Comparison of ENCODE assay signal across 14 mouse cellular contexts in the genomic region with DNA sequence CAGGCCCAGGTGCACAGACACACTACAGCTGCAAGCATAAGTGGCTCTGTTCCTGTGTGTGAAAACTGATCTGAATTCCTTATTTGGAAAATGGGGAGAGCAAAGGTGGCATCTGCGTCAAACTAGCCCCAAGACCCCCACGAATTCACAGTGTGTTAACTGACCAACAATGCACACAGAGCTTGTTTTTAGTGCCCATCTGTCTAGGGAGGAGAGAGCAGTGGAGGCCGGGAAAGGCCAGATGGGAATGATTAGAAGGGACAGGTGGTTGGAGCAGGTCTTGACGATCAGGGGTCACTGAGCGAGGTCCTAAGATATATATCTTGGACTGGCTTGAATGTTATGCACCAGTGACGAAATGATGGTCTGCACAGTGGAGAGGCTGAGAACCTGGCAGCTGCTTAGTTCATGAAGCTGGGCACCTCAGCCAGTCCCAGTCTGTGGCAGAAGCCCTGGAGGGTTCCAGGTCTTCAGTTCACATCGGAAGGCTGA. TPM values are rescaled to one million over a fixed set of nuclear protein-coding genes. Genes with fewer than 3 reads are reported as not detected.
DNase-seq lines count a peak whose midpoint lies in the region; ATAC-seq and TF ChIP-seq lines count a peak whose summit lies in the region.
"Had no signal": no experiment of that assay in that cellular context is flagged by ENCODE, and none has a peak within 500 bp of the region (broad histone marks: within the 10 kb centered on the region; RNA-seq: fewer than 3 reads in every experiment).

No protein-coding gene starts in this region.

- no peaks in the 10 kb centered on the region for H3K9me3 ChIP-seq in forebrain, embryonic 11.5 days (ENCODE audit: control insufficient read depth, low read length)
- no peaks in the 10 kb centered on the region for H3K9me3 ChIP-seq in forebrain, embryonic 16.5 days (ENCODE audit: control insufficient read depth, low read length)
- H3K9me3 ChIP-seq in lung, embryonic 15.5 days = no peaks in the 10 kb centered on the region
- no peaks in the 10 kb centered on the region for H3K9me3 ChIP-seq in hindbrain, postnatal 0 days (ENCODE audit: low read length)

- H3K27me3 ChIP-seq in forebrain, embryonic 11.5 days (ENCODE audit: control insufficient read depth, insufficient read depth, low read length) = no peaks in the 10 kb centered on the region
- H3K27me3 ChIP-seq in forebrain, embryonic 16.5 days (replicated peaks; ENCODE audit: control insufficient read depth, insufficient read depth, low read length) = no peaks in the 10 kb centered on the region; the same call in 1 of the 2 replicates
- H3K27me3 ChIP-seq in lung, embryonic 15.5 days = no peaks in the 10 kb centered on the region
- no peaks in the 10 kb centered on the region for H3K27me3 ChIP-seq in hindbrain, postnatal 0 days (ENCODE audit: insufficient read depth, low read length)

- no peak for DNase-seq in forebrain, embryonic 11.5 days (ENCODE audit: low spot score)
- no peak for DNase-seq in lung, postnatal 10 days
- peak; percentile 20 for DNase-seq in hindbrain, postnatal 0 days (ENCODE audit: low spot score)
- DNase-seq in retina, embryonic 14.5 days (ENCODE audit: low spot score) = peak; percentile 46
- no peak for DNase-seq in spleen, adult 12 weeks (ENCODE audit: low spot score)
- no peak for DNase-seq in adrenal gland, postnatal 36 days
- DNase-seq: heart, adult 11 months; heart, postnatal 14 days; kidney, postnatal 10 days; right cerebral cortex, postnatal 4 days had no signal

- H3K27ac ChIP-seq in forebrain, embryonic 11.5 days (ENCODE audit: low read depth, low read length) = no peak overlapping the region
- no peak overlapping the region for H3K27ac ChIP-seq in forebrain, embryonic 16.5 days (ENCODE audit: low read length)
- peak overlapping the region; percentile 35; the same call in 1 of the 2 replicates for H3K27ac ChIP-seq in lung, embryonic 15.5 days
- no peak overlapping the region for H3K27ac ChIP-seq in hindbrain, postnatal 0 days
- H3K27ac ChIP-seq: liver, embryonic 14.5 days had no signal

- no peak overlapping the region for H3K4me3 ChIP-seq in forebrain, embryonic 11.5 days (ENCODE audit: low read depth, low read length)
- H3K4me3 ChIP-seq in forebrain, embryonic 16.5 days (replicated peaks; ENCODE audit: low read length) = no peak overlapping the region
- no peak overlapping the region for H3K4me3 ChIP-seq in lung, embryonic 15.5 days
- H3K4me3 ChIP-seq in hindbrain, postnatal 0 days (ENCODE audit: low read length) = no peak overlapping the region
- H3K4me3 ChIP-seq: megakaryocyte, embryonic 14.5 days had no signal

- no peaks in the 10 kb centered on the region for H3K36me3 ChIP-seq in forebrain, embryonic 11.5 days (ENCODE audit: control insufficient read depth, insufficient read depth, low read length)
- no peaks in the 10 kb centered on the region for H3K36me3 ChIP-seq in forebrain, embryonic 16.5 days (ENCODE audit: control insufficient read depth, insufficient read depth)
- H3K36me3 ChIP-seq in lung, embryonic 15.5 days = no peaks in the 10 kb centered on the region
- no peaks in the 10 kb centered on the region for H3K36me3 ChIP-seq in hindbrain, postnatal 0 days (ENCODE audit: insufficient read depth, low read length)

- H3K9ac ChIP-seq in forebrain, embryonic 11.5 days (ENCODE audit: low read length) = peak overlapping the region; percentile 5; the same call in 1 of the 2 replicates
- H3K9ac ChIP-seq in forebrain, embryonic 16.5 days (replicated peaks; ENCODE audit: low read depth, low read length) = no peak overlapping the region
- H3K9ac ChIP-seq in lung, embryonic 15.5 days = no peak overlapping the region
- no peak overlapping the region for H3K9ac ChIP-seq in hindbrain, postnatal 0 days (replicated peaks; ENCODE audit: low read length)
- H3K9ac ChIP-seq: liver, embryonic 14.5 days had no signal

- no peak for ATAC-seq in forebrain, embryonic 11.5 days (replicated peaks; ENCODE audit: low FRiP score)
- no peak for ATAC-seq in forebrain, embryonic 16.5 days
- ATAC-seq in lung, embryonic 15.5 days (ENCODE audit: borderline replicate concordance, extremely low read depth, low FRiP score, low TSS enrichment) = no peak
- peak; percentile 68 for ATAC-seq in hindbrain, postnatal 0 days

- WGBS in forebrain, embryonic 11.5 days = 73% methylated on average over 7 of the region's 7 CpGs
- WGBS in forebrain, embryonic 16.5 days = 65% methylated on average over 7 of the region's 7 CpGs
- WGBS in lung, embryonic 15.5 days = 53% methylated on average over 7 of the region's 7 CpGs
- WGBS in hindbrain, postnatal 0 days = 35% methylated on average over 7 of the region's 7 CpGs

- no peaks in the 10 kb centered on the region for H3K4me1 ChIP-seq in forebrain, embryonic 11.5 days (replicated peaks; ENCODE audit: control insufficient read depth, insufficient read depth, low read length)
- H3K4me1 ChIP-seq in forebrain, embryonic 16.5 days (replicated peaks; ENCODE audit: control insufficient read depth, insufficient read depth, low read length) = no peaks in the 10 kb centered on the region
- peaks cover 39% of the 10 kb centered on the region for H3K4me1 ChIP-seq in lung, embryonic 15.5 days
- H3K4me1 ChIP-seq in hindbrain, postnatal 0 days (ENCODE audit: insufficient read depth, low read length) = no peaks in the 10 kb centered on the region

- no peak overlapping the region for H3K4me2 ChIP-seq in forebrain, embryonic 11.5 days (ENCODE audit: low read depth, low read length, severe bottlenecking)
- H3K4me2 ChIP-seq in forebrain, embryonic 16.5 days (ENCODE audit: low read length) = no peak overlapping the region
- no peak overlapping the region for H3K4me2 ChIP-seq in lung, embryonic 15.5 days
- no peak overlapping the region for H3K4me2 ChIP-seq in hindbrain, postnatal 0 days (ENCODE audit: low read depth, low read length)

- TF ChIP-seq CTCF in hindbrain, postnatal 0 days (IDR thresholded peaks at IDR 0.05; ENCODE audit: low read depth) = no peak

RNA-seq across cellular contexts. Expression of a gene that starts 39.2 kb away (rescaled TPM):
- polyA plus RNA-seq in forebrain, embryonic 11.5 days (2014; fragmentation: Nextera tagmentation; extraction: Ambion mirVana) = 28.0 and 28.8 TPM in 2 replicates
- 31.2 and 41.5 TPM in 2 replicates for polyA plus RNA-seq in forebrain, embryonic 16.5 days (2015; fragmentation: Nextera tagmentation; extraction: Ambion mirVana)
- 150 and 154 TPM in 2 replicates for polyA plus RNA-seq in lung, embryonic 15.5 days (2015; fragmentation: Nextera tagmentation; extraction: Ambion mirVana)
- total RNA-seq in hindbrain, postnatal 0 days (2014; rRNA removed) = 5.9 and 7.2 TPM in 2 replicates
- 16.7 and 17.1 TPM in 2 replicates for polyA plus RNA-seq in hindbrain, postnatal 0 days (2015; fragmentation: Nextera tagmentation; extraction: Ambion mirVana)
- 10 to 100 TPM; 18.1 to 24.3 TPM for total RNA-seq in adrenal gland, postnatal 36 days (2021)

Comparison
In these comparisons a context has a peak if more than half of its experiments do, and no peak if none do; other contexts are left out.
1. DNase-seq: peak in hindbrain, postnatal 0 days (single experiment) and retina, embryonic 14.5 days (single experiment); none in forebrain, embryonic 11.5 days (single experiment), lung, postnatal 10 days (single experiment), spleen, adult 12 weeks (single experiment) and adrenal gland, postnatal 36 days (0 of 2).